Mouse (Mus musculus) testis, adult 2 months (tissue): ENCODE results near the gene Sh3bgrl.

Experiments
- CTCF ChIP-seq: fragments of 200-500 bp; IDR thresholded peaks from 2 replicates; pipeline ENCODE4 v1.5.1; 2012; ENCODE audit warnings: low read depth, mild to moderate bottlenecking, inconsistent platforms, low read length, moderate library complexity; ENCODE audit not compliant: control insufficient read depth, insufficient read depth, insufficient replicate concordance
- POLR2A ChIP-seq: fragments of 200-500 bp; IDR thresholded peaks from 2 replicates; pipeline ENCODE4 v1.6.1; 2012; ENCODE audit warnings: low read depth, mild to moderate bottlenecking, inconsistent platforms, low read length, moderate library complexity; ENCODE audit not compliant: control insufficient read depth

DNA sequence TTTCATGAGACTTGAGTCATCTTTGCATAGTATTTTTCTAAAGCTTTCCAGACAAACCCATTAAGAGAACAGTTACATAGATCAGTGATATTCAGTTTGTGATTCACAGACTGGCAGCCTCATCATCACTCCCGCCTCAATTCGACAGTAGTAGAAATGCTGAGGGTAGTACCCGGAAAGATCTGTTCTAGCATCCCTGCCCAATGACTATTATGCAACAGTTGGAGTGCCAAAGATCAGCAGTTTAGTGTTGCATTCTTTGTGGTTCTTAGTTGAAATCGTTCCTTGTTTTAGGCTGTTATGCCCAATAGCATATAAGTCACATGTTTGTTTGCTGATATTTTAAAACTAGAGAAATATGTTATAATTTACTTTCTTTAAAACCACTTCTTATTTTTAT lies 94.4 kb downstream of the Sh3bgrl start:
- no peak for TF ChIP-seq CTCF
- no peak for TF ChIP-seq POLR2A
